Mouse (Mus musculus): ENCODE measurements around the gene Bspry. TPM values are rescaled to one million over a fixed set of nuclear protein-coding genes. Genes with fewer than 3 reads are reported as not detected.

Bspry gene
- 4.7 TPM for polyA plus RNA-seq (2017; shearing (Covaris generic))

GRCm38 (mm10) chr4:62479937-62480708, at the start of gene Bspry:
Gene Bspry (plus strand): TSS chr4:62480053.

DNA sequence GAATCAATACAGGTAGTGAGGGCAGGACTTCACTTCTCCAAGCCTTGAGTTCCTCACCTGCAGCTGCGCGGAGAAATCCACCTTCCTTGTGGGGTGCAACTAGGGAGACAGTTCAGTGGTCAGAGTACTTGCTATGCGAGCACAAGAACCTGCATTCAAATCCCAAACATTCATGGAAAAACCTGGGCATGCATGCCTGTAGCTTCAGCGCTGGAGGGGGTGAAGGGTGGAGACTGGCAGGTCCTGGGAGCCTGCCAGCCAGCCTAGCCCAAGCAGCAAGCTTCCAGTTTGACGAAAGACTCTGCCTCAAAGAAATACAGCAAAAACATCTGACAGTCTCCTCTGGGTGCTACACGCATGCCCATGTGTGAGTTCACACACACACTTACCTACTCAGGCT, 44.8 kb upstream of the Bspry start, which contains the start of gene Rnf183:
TSS of gene Rnf183 (minus strand) at position 172 of the 400 bp plus-strand sequence.

GRCm38 (mm10) chr4:62470598-62471051, 9.2 kb upstream of the Bspry start, which contains the start of gene Wdr31:
Gene Wdr31 (minus strand): TSS chr4:62470896.

DNA sequence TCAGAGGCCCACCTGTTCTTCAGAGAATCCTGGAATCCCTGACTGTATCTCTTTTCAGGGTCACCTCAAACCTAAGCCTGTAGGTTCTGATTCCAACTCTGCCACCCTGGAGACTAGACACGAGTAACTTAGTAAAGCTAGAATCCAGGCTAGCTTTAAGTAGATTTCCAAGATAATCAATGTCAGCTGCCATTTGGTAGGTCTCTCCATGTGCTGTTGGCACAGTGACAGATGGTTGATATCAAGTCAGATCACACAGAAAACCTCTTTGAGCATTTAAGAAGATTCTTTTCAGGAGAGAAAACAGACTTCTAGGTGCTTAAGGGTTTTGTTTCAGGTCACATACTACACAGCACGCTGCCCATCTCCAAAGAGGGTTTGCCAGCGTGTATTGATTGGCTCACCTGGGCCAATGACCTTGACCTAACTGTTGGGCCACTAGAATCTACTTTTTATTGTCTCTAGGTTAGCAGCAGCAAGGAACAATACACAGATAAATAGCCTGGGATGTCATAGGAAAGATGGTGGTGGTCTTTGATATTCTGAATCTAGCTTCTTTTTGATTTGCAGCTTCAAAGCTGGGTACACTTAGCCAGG, 23.6 kb downstream of the Bspry start, which contains the start of gene Hdhd3:
TSS of gene Hdhd3 (minus strand) at position 94 of the 597 bp plus-strand sequence.

GRCm38 (mm10) chr4:62519849-62520233, 40.0 kb downstream of the Bspry start, which contains the start of gene Alad:
Gene Alad (minus strand): TSS chr4:62519918.

GRCm38 (mm10) chr4:62524651-62525488, 45.0 kb downstream of the Bspry start, which contains the start of the genes Pole3 and 4933430I17Rik:
Gene Pole3 (minus strand): TSS chr4:62525068.
Gene 4933430I17Rik (plus strand): TSS chr4:62525369.

Other genes starting within 250 kb of the Bspry start
- gene Zfp37, start 249.0 kb upstream of the Bspry start, polyA plus RNA-seq (2017; shearing (Covaris generic)): 0.17 TPM
- 20.9 TPM for gene Slc31a2, start 217.5 kb upstream of the Bspry start, polyA plus RNA-seq (2017; shearing (Covaris generic))
- 71.1 TPM for gene Fkbp15, start 119.5 kb upstream of the Bspry start, polyA plus RNA-seq (2017; shearing (Covaris generic))
- 10.3 TPM for gene Slc31a1, start 119.3 kb upstream of the Bspry start, polyA plus RNA-seq (2017; shearing (Covaris generic))
- 109 TPM for gene Cdc26, start 71.4 kb upstream of the Bspry start, polyA plus RNA-seq (2017; shearing (Covaris generic))
- gene Prpf4, start 71.3 kb upstream of the Bspry start, polyA plus RNA-seq (2017; shearing (Covaris generic)): 28.3 TPM
- gene Rnf183, start 44.8 kb upstream of the Bspry start, polyA plus RNA-seq (2017; shearing (Covaris generic)): not detected
- gene Wdr31, start 9.2 kb upstream of the Bspry start, polyA plus RNA-seq (2017; shearing (Covaris generic)): 0.84 TPM
- 3.2 TPM for gene Hdhd3, start 23.4 kb downstream of the Bspry start, polyA plus RNA-seq (2017; shearing (Covaris generic))
- 77.3 TPM for gene Alad, start 39.9 kb downstream of the Bspry start, polyA plus RNA-seq (2017; shearing (Covaris generic))
- gene Pole3, start 45.0 kb downstream of the Bspry start, polyA plus RNA-seq (2017; shearing (Covaris generic)): 35.6 TPM
- gene 4933430I17Rik, start 45.3 kb downstream of the Bspry start, polyA plus RNA-seq (2017; shearing (Covaris generic)): 0.33 TPM
- 145 TPM for gene Rgs3, start 79.8 kb downstream of the Bspry start, polyA plus RNA-seq (2017; shearing (Covaris generic))